Mouse (Mus musculus) heart, postnatal 10 days (tissue): ENCODE data around the gene Setd6. TPM values are rescaled to one million over a fixed set of nuclear protein-coding genes. Genes with fewer than 3 reads are reported as not detected.

Source experiments
- DNase-seq, 2 experiments: peaks; one replicate each; pipeline ENCODE4 v3.0.0; 2021
- intact Hi-C: fragments of 180-260 bp; cut with DNase I; formaldehyde crosslinking; loops from one replicate; pipeline ENCODE4 v1.15.1; 2025
- total RNA-seq, 2 experiments: library from RNA; stranded (reverse); gene quantifications; 2 replicates each; pipeline ENCODE4 v1.2.3; 2021

The Setd6 gene
- total RNA-seq, 2 experiments from 2014 or later, result 10.2 to 12.5 TPM

DNA sequence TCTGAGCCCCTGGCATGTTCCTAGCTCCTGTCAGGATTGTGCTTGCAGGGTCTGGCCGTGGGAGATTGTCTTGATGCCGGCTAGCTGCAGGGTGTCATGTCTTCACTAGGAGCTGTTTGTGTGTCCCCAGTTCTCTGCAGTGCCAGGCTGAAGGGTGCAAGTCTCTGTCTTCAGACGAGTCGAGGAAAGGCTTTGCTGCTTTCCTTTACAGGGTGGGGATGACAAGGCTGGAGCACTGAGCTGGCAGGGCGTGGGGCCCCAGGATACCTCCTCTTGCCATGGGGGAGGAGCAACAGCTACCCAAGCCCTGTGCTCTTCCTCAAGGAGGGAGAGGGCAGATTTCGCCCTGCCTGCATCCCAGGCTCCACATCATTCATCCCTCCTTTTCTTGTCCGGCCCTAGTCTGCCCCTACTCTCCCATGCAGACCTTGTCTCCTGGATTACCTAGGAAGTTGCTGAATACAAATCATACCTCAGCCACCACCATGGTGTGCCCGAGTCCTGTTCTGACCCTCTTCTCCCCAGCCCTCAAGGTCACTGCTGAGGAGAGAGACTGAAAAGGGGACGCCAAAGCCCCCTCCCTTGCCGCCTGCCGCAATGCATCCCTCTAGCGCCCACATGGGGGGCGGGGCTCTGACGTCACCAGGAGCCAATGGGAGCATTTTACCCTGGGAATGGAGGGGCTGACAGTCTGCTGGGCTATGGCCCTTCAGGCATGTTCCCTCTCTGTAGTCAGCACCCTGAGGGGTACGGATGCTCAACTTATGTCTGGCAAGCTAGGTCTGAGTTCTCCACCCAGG is 12.0 kb upstream of the Setd6 start:
- intact Hi-C loops, result no loop called here
- peak; percentile 78 to 79 for DNase-seq

DNA sequence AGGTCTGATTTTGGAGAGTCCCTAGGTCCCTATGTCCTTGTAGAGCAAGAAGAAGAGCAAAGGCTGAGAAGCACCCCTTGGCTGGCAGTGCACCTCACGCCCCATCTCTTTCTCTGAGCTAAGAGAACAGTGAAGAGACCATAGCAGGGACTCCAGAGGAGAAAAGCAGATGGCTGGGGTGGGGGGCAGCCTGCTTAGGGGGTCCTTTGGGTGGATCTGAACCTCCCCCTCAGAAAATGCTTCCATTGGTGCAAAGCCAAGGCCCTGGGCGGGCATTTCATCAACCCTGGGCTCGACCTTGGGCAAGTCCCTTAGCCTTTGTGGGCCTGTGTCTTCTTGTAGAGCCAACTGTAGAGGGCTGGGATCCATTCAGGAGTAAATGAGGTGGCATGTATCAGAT is 11.1 kb upstream of the Setd6 start:
- intact Hi-C loops, result no loop called here
- no peak for DNase-seq

DNA sequence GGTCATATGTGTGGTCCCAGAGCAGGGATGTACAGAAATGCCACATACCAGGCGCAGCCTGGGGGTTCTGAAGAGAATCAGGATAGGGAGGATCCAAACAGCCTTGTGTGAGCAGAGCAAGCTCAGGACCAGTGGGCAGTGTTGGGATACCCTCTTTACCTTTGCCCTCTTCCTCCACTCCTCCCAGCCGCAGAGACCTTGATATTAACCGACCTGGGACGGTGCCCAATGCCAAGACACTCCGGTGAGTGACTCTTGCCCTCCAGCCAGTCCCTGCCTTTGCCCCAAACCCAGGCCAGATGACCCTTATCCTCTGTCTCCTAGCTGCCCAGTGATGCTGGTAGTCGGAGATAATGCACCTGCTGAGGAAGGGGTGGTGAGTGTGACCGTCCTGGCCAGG is 6.1 kb upstream of the Setd6 start:
- intact Hi-C loops, result no loop called here
- no peak for DNase-seq

DNA sequence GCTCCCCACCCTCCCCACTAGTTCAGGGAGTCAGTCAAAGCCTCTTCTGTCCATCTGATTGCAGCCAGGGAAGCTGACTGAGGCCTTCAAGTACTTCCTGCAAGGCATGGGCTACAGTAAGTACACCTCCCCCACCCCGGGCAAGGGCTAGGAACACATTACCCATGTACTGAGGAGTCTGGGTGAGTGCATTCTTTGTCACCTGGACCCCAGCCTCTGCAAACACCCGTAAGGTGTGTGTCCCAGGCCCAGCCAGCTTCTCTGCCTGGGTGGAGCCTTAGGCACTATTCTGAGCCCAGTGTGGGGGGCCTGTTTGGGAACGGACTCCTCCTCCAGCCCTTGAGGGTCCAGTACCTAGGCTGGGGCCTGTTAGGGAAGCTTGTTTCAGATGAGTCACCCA is 4.7 kb upstream of the Setd6 start:
- intact Hi-C loops, result no loop called here
- DNase-seq, result no peak

DNA sequence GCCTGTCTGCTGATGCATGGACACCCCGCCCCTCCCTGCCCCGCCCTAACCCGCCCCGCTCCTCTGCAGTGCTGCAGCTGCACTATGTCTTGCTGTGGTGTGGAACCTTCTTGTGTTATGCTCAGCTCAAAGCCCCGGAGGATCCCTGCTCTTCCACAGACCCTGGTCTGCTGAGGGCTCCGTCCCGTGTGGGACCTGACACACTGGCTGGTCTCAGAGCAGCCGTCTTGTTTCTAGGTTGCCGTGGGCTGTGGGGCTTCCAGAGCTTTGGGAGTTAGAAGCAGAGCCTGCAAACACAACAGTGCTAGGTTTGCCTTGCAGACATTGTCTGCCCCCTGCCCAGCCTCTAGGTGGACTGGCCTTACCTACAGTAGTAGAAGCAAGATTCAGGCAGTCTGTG is 3.3 kb upstream of the Setd6 start:
- intact Hi-C loops, result loop anchor here (2.0 kb wide), 1 partner anchor 120 kb away; no protein-coding TSS in a partner anchor
- DNase-seq, result no peak

DNA sequence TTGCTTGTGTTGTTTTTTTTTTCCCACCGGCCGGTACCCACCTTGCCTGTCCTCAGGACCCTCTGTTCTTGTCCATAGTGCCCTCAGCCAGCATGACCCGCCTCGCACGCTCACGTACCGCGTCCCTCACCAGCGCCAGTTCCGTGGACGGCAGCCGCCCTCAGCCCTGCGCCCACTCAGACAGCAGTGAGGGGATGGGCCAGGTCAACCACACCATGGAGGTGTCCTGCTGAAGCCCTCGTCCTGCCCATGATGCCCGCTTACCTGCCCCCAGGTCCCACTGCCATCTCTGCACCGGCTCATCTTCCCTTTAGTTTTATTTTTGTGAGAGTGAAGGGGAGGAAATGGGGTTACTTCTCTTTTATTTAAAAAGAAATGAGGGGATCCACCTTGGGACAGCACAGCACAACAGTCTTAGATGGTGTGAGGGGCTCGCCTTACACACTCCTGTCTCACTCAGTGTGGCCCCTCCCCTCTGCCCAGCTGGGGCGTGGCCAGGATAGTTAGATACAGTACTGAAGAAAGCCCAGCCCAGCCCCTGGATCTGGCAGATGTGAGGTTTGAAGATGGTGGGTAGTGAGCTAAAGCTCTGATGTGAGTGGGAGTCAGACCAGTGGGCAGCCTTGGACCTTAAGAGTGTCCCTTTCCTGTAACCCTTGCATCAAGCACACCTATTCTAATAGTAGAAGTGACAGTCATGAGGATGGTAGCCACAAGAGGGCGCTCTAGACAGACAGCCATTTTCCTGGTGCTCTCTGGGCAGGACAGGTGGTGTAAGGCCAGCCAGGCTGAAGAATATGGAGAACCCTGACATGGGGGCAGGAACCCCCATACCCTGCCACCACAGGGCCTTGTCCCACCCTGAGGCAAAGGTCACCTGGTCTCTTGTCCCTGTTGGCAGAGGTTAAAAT is 2.3 kb upstream of the Setd6 start:
- intact Hi-C loops, result loop anchor here (2.0 kb wide), 1 partner anchor 119 kb away; no protein-coding TSS in a partner anchor
- peak; percentile 58 to 84 for DNase-seq

DNA sequence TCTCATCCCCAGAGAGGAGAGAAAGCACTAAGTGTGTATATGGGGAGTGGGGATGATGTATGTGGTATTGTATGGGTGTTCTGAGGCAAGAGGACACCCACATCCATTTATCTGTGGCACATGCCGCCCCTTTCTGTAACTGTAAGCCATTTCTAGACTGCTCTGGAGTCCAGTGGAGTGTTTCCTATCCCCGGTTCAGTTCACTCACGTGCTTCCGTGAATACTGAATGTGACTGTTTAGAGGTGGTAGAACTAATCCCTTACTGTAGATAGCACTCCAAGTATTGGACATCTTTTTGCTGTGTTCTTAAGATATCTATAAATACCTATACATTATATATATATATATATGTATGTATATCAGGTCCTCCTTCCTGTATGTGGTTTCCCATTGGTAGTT is 1.3 kb upstream of the Setd6 start:
- DNase-seq, result no peak
- intact Hi-C loops, result no loop called here

DNA sequence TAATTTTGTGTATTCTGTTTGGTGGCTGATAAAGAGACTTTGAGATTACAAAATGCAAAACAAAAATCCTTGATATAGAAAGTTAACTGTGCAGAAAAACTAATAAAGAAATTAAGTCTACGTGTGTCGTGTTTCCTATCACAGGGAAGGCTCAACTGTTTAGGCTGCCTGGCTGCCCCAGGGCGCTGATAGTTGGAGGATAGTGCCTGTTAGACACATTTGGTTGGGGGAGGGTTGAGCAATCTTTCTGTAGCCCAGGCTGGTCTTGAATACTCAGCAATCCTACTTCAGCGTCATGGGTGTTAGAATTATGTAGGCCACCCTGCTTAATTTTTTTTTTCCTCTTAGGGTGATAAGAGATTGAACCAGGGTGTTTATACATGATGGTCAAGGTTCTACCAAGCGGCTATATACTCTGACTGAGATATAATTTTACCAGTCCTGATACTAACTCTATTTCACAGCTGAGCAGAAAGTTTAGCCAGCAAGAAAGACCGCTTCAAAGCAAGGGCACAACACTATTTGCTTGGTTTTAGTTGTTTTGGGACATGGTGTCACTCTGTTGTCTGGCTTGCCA is 756 bp upstream of the Setd6 start:
- intact Hi-C loops, result no loop called here
- no peak for DNase-seq

DNA sequence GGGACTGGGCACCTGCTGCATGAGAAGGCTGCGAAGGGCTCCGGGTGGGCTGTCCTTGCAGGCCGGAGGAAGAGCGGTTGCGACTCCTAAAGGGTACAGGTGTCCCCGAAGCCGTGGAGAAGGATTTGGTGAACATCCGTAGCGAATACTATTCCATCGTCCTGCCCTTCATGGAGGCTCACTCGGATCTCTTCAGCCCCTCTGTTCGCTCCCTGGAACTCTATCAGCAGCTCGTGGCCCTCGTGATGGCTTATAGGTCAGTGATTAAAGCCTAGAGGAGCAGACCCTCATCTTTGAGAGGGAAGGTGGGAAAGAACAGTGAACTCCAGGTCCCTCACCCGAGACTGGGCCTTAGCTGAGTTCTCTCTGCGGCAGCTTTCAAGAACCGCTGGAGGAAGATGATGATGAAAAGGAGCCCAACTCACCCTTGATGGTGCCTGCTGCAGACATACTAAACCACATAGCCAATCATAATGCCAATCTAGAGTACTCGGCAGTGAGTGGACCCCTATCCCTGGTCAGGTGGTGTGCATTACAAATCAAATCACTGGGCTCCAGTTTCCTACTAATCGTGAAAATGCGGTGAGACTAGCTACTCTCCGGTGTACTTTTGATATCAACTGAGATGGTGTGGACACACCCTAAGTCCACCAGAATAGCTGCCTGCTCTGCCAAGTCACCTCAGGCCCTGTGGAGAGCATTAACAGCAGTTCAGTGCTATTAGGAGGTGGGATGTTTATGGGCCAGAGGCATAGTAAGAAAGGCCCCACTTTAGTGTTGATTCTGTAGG is 1.1 kb downstream of the Setd6 start:
- intact Hi-C loops, result no loop called here
- no peak for DNase-seq

DNA sequence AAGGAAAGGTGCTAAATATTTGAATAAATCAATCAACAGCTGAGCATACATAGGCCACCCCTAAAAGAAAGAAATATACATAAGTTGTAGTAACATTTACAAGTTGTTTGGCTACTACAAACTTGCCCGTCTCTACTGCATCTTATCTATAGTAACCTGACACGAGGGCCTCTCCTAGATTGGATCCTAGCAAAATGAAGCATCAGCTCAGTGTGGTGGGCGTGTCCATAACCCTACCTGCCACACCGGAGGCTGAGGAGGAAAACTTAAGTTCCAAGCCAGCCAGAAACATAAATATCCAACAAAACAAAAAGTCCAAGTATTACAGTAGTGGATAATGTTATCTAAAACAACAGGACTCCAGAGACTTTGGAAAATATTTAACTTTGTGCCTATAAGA is 11.9 kb downstream of the Setd6 start:
- intact Hi-C loops, result loop anchor here (5.0 kb wide), 1 partner anchor 40 kb away; no protein-coding TSS in a partner anchor
- DNase-seq, result no peak

DNA sequence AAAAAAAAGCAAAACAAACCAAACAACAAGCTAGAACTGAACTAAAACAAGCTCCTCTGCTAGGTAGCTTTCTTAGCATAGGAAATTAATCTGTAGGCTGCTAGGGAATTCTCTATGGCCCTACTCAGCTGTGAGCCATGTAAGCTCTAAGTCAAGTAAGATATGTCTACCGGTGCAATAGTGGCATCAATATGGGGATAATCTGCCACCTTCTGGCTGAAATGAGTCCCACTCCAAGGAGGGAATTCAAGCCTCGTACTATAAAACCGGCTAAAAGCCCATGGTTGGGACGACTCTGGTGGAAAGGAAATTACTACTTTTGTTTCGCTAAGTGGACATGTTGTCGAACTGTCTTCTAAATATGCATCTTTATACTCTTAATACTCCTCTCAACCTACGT is 22.9 kb downstream of the Setd6 start:
- DNase-seq, result peak in 1 of 2 experiments; percentile 10
- intact Hi-C loops, result loop anchor here (5.0 kb wide), 1 partner anchor 34 kb away; no protein-coding TSS in a partner anchor

DNA sequence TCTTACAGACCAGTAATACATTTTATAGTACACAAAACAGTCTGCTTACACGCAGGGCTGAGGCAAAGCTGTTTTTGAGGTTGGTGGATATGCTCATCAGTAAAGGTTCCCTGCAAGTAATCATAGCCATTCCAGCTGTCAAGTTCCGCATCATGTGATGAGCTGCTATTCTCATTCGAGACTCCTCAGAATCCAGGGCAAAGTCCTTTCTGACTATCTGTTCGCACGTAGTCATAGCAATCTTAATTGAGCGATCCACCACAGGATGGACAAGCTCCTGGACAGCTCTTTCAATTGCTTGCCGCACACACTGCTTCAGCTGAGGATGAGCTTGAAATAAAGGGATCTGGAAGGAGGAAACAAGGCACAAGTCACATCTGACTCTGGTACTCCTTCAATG is 26.1 kb downstream of the Setd6 start:
- intact Hi-C loops, result no loop called here
- no peak for DNase-seq

DNA sequence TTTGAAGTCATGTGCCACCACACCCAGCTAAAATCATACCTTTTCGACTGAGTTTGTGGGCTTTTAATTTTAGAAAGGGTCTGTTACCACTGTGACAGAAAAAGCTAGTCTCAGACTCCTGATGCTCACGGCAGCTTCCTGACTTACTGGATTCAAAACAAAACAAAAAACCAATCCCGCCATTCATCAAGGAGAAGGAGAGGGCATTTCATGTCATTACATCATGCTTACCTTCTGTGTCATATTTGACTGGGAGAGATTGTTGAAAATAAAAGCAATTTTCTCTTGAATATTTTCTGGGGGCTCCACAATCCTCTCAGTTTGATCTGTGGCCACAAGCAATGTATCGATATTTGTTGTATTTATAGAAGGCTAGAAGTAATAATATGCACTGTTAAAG is 32.3 kb downstream of the Setd6 start:
- no peak for DNase-seq
- intact Hi-C loops, result no loop called here

DNA sequence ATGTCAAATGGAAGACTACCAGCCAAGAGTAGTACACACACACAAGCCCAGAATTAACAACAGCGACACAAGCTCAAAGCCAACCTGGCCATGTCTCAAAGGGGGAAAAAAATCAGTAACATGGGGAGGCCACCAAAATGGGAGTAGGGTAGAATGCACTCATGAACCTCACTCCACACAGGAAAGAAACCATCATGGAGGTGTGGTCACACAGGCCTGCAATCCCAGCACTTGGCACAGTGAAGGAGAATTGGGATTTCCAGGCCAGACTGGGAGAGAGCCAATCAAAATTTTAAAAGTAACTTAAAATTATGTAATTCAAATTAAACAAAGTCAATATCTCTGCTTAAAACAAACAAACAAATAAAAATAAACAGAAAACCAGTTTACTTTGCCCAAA is 36.2 kb downstream of the Setd6 start:
- DNase-seq, result no peak
- intact Hi-C loops, result no loop called here

DNA sequence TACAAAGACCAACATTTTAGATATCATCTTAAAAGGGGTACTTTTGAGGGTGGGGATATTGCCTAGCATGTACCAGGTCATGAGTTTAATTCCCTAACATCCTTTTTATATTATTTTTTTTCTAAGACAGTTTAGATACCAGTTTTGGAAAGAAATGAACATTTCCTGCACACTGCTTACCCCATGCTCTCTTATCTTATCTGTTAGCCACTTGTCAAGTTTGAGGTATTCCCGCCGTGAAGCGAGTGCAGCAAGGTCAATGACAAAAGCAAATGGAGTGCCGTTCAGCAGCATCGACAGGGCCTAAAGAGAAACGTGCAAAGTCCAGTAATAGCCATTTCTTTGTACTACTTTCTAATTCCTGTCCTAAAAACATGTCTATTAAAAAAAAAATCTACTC is 44.6 kb downstream of the Setd6 start:
- intact Hi-C loops, result loop anchor here (5.0 kb wide), 1 partner anchor 157 kb away; no protein-coding TSS in a partner anchor
- peak in 1 of 2 experiments; percentile 17 for DNase-seq

DNA sequence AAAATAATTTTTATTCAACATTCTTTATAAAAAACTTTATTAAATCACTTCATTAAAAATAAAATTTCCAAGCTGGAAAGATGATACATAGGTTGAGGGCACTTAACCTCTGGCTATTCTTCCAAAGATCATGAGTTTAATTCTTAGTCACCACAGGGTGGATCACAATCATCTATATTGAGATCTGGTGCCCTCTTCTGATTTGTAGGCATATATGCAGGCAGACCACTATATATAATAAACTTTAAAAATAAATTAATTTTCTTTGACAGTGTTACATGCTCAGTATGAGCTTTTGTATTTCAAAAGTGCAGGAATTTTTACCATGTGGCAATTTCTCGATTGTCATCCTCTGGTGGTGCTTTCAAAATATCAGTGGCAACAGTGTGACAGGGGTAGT is 48.5 kb downstream of the Setd6 start:
- intact Hi-C loops, result loop anchor here (5.0 kb wide), 1 partner anchor 153 kb away; no protein-coding TSS in a partner anchor
- DNase-seq, result no peak
